Mouse (Mus musculus) embryonic facial prominence, embryonic 13.5 days (tissue): ENCODE measurements at regions not wholly inside any gene's neighbourhood (a gene's known extent, or its start where the extent isn't known, plus 50 kb on each side); places are given as distances from the start of the nearest gene placed in this dataset.

ENCODE experiments used
- ATAC-seq: fragments of 200-750 bp; cut with Nextera tagmentation; 2 replicates; pipeline ENCODE4 v1.8.0; 2017; ENCODE audit warnings: low read depth; ENCODE audit not compliant: insufficient number of reproducible peaks, insufficient read depth, low FRiP score, low TSS enrichment
- H3K27ac ChIP-seq: fragments of 300-500 bp; sonication (generic); 2 replicates; pipeline ENCODE4 v1.5.1; 2015; ENCODE audit warnings: moderate library complexity, mild to moderate bottlenecking, inconsistent platforms
- H3K27me3 ChIP-seq: fragments of 300-500 bp; sonication (generic); 2 replicates; pipeline ENCODE4 v1.6.1; 2015; ENCODE audit warnings: mild to moderate bottlenecking, inconsistent platforms
- H3K36me3 ChIP-seq: fragments of 300-500 bp; sonication (generic); 2 replicates; pipeline ENCODE4 v1.6.1; 2015; ENCODE audit warnings: mild to moderate bottlenecking, inconsistent platforms
- H3K4me1 ChIP-seq: fragments of 300-500 bp; sonication (generic); 2 replicates; pipeline ENCODE4 v1.6.1; 2015; ENCODE audit warnings: inconsistent platforms
- H3K4me2 ChIP-seq: fragments of 300-500 bp; sonication (generic); 2 replicates; pipeline ENCODE4 v1.6.1; 2015; ENCODE audit warnings: moderate library complexity, mild to moderate bottlenecking, inconsistent platforms
- H3K4me3 ChIP-seq: fragments of 300-500 bp; sonication (generic); 2 replicates; pipeline ENCODE4 v1.5.1; 2015; ENCODE audit warnings: mild to moderate bottlenecking, inconsistent platforms
- H3K9ac ChIP-seq: fragments of 300-500 bp; sonication (generic); 2 replicates; pipeline ENCODE4 v1.6.1; 2015; ENCODE audit warnings: mild to moderate bottlenecking, inconsistent platforms
- H3K9me3 ChIP-seq: fragments of 300-500 bp; sonication (generic); 2 replicates; pipeline ENCODE4 v1.6.1; 2016; ENCODE audit warnings: inconsistent platforms
- WGBS: fragments of 180-500 bp; shearing (Covaris S2); methylation state at CpG from one replicate; pipeline ENCODE4 v1.1.7; 2015; ENCODE audit warnings: mixed read lengths; 5-methylcytosine and 5-hydroxymethylcytosine counted together

DNA sequence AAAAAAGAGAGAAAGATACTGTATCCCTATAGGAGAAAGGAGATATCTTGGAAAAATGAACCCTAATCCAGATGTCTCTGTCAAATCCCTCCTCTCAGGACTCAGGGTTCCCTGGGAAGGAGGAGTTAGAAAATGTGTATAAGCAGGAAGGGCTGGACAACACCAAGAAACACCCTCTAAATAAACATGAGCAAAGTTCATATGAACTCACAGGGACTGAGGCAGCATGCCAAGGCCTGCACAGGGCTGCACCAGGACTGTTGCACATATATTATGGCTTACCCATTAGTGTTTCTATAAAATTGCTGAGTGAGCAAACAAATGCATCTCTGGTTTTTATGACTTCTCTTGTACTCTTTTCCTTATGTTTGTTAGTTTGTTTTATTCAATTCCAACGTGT, 508.5 kb upstream of the Fam174a start:
- no peaks in the 10 kb centered on the region for H3K4me1 ChIP-seq
- 50% methylated on average over 1 of the region's 1 CpGs for WGBS
- no peak for ATAC-seq

GRCm38 (mm10) chr1:94827628-94828027, 485.8 kb upstream of the Fam174a start:
- Histone ChIP-seq H3K4me1 (no peaks in the 10 kb centered on the region), H3K9me3 (no peaks in the 10 kb centered on the region)

More for the DNA sequence above, 508.5 kb upstream of the Fam174a start:
- no peak overlapping the region for H3K4me2 ChIP-seq
- no peaks in the 10 kb centered on the region for H3K36me3 ChIP-seq
- no peak overlapping the region for H3K4me3 ChIP-seq
- H3K27ac ChIP-seq = no peak overlapping the region
- H3K9ac ChIP-seq = no peak overlapping the region
- H3K27me3 ChIP-seq = no peaks in the 10 kb centered on the region
- H3K9me3 ChIP-seq = no peaks in the 10 kb centered on the region

DNA sequence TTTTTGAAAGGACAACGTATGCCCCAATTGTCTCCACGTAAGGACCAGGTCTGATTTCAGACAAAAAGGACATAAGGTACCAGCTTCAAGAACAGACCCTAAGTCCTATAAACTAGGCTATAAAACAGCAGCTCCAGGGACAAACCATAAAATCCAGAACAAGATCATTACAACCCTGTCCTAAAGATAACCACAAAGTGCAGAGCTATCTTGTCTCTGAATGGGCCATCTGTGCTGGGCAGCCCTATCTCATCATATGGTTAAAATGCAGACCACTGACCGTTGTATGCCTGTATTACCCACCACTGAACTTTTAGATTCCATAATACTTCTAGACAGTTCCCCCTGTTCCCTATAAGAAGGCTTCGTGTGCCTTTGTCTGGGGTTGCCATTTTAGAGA, 477.4 kb upstream of the Fam174a start:
- Histone ChIP-seq H3K27me3 (no peaks in the 10 kb centered on the region), H3K4me3 (no peak overlapping the region), H3K4me1 (no peaks in the 10 kb centered on the region), H3K27ac (no peak overlapping the region), H3K9ac (no peak overlapping the region), H3K4me2 (no peak overlapping the region), H3K9me3 (no peaks in the 10 kb centered on the region), H3K36me3 (no peaks in the 10 kb centered on the region)
- no peak for ATAC-seq
- WGBS = 81% methylated on average over 4 of the region's 4 CpGs

More at GRCm38 (mm10) chr1:94827628-94828027, 485.8 kb upstream of the Fam174a start:
- no peak overlapping the region for H3K4me3 ChIP-seq
- H3K36me3 ChIP-seq = no peaks in the 10 kb centered on the region
- no peaks in the 10 kb centered on the region for H3K27me3 ChIP-seq
- H3K9ac ChIP-seq = no peak overlapping the region
- ATAC-seq = no peak
- H3K4me2 ChIP-seq = no peak overlapping the region
- H3K27ac ChIP-seq = no peak overlapping the region

- Histone ChIP-seq H3K4me1 (no peaks in the 10 kb centered on the region), H3K4me2 (no peak overlapping the region), H3K9ac (no peak overlapping the region), H3K9me3 (no peaks in the 10 kb centered on the region), H3K4me3 (no peak overlapping the region), H3K36me3 (no peaks in the 10 kb centered on the region), H3K27ac (no peak overlapping the region), H3K27me3 (no peaks in the 10 kb centered on the region)
- ATAC-seq = no peak
- WGBS = 65% methylated on average over 1 of the region's 1 CpGs
Measured at GRCm38 (mm10) chr1:94851522-94851921, 461.9 kb upstream of the Fam174a start.

- Histone ChIP-seq H3K27me3 (no peaks in the 10 kb centered on the region), H3K9me3 (no peaks in the 10 kb centered on the region), H3K36me3 (no peaks in the 10 kb centered on the region), H3K4me2 (no peak overlapping the region), H3K4me3 (no peak overlapping the region), H3K4me1 (no peaks in the 10 kb centered on the region), H3K9ac (no peak overlapping the region), H3K27ac (no peak overlapping the region)
- no peak for ATAC-seq
- 89% methylated on average over 2 of the region's 2 CpGs for WGBS
Measured at GRCm38 (mm10) chr1:94858464-94858863, 455.0 kb upstream of the Fam174a start.

DNA sequence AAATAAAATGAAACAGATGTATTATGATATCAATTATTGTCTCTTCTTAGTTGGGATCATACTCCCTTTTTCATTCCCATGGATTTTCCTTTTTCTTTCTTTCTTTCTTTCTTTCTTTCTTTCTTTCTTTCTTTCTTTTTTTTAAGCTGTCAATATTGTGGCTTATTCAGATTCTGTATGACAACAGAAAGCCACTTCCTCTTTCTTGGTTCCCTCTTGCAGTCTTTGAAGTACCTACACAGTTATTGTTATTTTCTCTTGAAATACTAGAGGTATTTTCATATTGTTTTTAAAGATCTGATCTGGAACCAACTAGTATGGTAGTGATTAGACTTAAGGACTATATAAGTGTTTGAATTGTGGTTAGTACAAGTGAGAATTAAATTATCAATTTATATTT, 444.6 kb upstream of the Fam174a start:
- Histone ChIP-seq H3K4me1 (no peaks in the 10 kb centered on the region), H3K9ac (no peak overlapping the region), H3K27me3 (no peaks in the 10 kb centered on the region), H3K36me3 (no peaks in the 10 kb centered on the region), H3K4me2 (no peak overlapping the region), H3K4me3 (no peak overlapping the region), H3K9me3 (no peaks in the 10 kb centered on the region), H3K27ac (no peak overlapping the region)
- ATAC-seq = no peak

- H3K27ac ChIP-seq = no peak overlapping the region
- H3K36me3 ChIP-seq = no peaks in the 10 kb centered on the region
- H3K9me3 ChIP-seq = no peaks in the 10 kb centered on the region
- no peak overlapping the region for H3K4me2 ChIP-seq
- H3K4me3 ChIP-seq = no peak overlapping the region
- ATAC-seq = no peak
- H3K27me3 ChIP-seq = no peaks in the 10 kb centered on the region
- 92% methylated on average over 1 of the region's 1 CpGs for WGBS
- no peak overlapping the region for H3K9ac ChIP-seq
- H3K4me1 ChIP-seq = no peaks in the 10 kb centered on the region
Measured at GRCm38 (mm10) chr1:94880553-94880952, 432.9 kb upstream of the Fam174a start.

GRCm38 (mm10) chr1:94904982-94905507, 408.4 kb upstream of the Fam174a start:
- H3K4me3 ChIP-seq = no peak overlapping the region
- H3K27ac ChIP-seq = no peak overlapping the region
- no peak for ATAC-seq
- H3K27me3 ChIP-seq = no peaks in the 10 kb centered on the region
- no peaks in the 10 kb centered on the region for H3K9me3 ChIP-seq
- H3K4me1 ChIP-seq = no peaks in the 10 kb centered on the region
- no peaks in the 10 kb centered on the region for H3K36me3 ChIP-seq
- WGBS = 81% methylated on average over 3 of the region's 3 CpGs
- no peak overlapping the region for H3K4me2 ChIP-seq
- H3K9ac ChIP-seq = no peak overlapping the region

DNA sequence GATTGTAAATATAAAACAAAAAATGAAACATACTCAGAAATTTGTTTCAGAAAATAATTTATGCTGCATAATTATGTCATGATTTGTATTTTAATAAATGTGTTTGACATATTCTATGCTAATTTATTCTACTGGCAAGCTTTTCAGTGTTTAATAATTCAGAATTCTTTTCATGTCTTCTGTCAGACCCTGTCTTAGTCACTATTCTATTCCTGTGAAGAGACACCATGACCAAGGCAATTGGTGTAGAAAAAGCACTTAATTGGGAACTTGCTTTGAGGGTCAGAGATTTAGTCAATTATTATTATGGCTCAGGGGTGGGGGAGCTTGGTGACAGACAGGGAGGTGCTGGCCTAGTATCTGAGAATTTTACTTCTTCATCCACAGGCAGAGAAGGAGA, 402.6 kb upstream of the Fam174a start:
- H3K4me3 ChIP-seq = no peak overlapping the region
- no peak overlapping the region for H3K27ac ChIP-seq
- no peaks in the 10 kb centered on the region for H3K36me3 ChIP-seq
- no peaks in the 10 kb centered on the region for H3K27me3 ChIP-seq
- H3K4me1 ChIP-seq = no peaks in the 10 kb centered on the region
- no peak overlapping the region for H3K4me2 ChIP-seq
- H3K9me3 ChIP-seq = no peaks in the 10 kb centered on the region
- no peak for ATAC-seq
- H3K9ac ChIP-seq = no peak overlapping the region
